Comparison of ENCODE assay signal across 7 mouse cellular contexts in genomic region chr14:54652787-54653186, GRCm38 (mm10). TPM values are rescaled to one million over a fixed set of nuclear protein-coding genes. Genes with fewer than 3 reads are reported as not detected.
DNase-seq lines count a peak whose midpoint lies in the region; ATAC-seq and TF ChIP-seq lines count a peak whose summit lies in the region.

No protein-coding gene starts in this region.

- peaks cover 9% of the 10 kb centered on the region; the same call in 1 of the 2 replicates for H3K4me1 ChIP-seq in lung, postnatal 0 days (ENCODE audit: insufficient read depth, low read depth, low read length)
- H3K4me1 ChIP-seq in embryonic facial prominence, embryonic 15.5 days: peaks cover 38% of the 10 kb centered on the region
- H3K4me1 ChIP-seq in limb, embryonic 11.5 days (ENCODE audit: control insufficient read depth, insufficient read depth, low read length): peaks cover 5% of the 10 kb centered on the region
- H3K4me1 ChIP-seq in stomach, embryonic 15.5 days: peaks cover 14% of the 10 kb centered on the region

- H3K9me3 ChIP-seq in lung, postnatal 0 days (ENCODE audit: low read length): no peaks in the 10 kb centered on the region
- H3K9me3 ChIP-seq in embryonic facial prominence, embryonic 15.5 days (replicated peaks): no peaks in the 10 kb centered on the region
- no peaks in the 10 kb centered on the region for H3K9me3 ChIP-seq in limb, embryonic 11.5 days (ENCODE audit: control insufficient read depth, low read length)
- H3K9me3 ChIP-seq in stomach, embryonic 15.5 days: no peaks in the 10 kb centered on the region

- peak overlapping the region; percentile 56 for H3K4me3 ChIP-seq in lung, postnatal 0 days (ENCODE audit: low read depth, low read length)
- H3K4me3 ChIP-seq in embryonic facial prominence, embryonic 15.5 days (replicated peaks): peak overlapping the region; percentile 66
- peak overlapping the region; percentile 77 for H3K4me3 ChIP-seq in limb, embryonic 11.5 days (ENCODE audit: low read depth, low read length)
- peak overlapping the region; percentile 65 for H3K4me3 ChIP-seq in stomach, embryonic 15.5 days (replicated peaks)

- TF ChIP-seq EP300 in lung, postnatal 0 days (IDR thresholded peaks at IDR 0.05): no peak

- no peak overlapping the region; the same call in 1 of the 2 replicates for H3K27ac ChIP-seq in lung, postnatal 0 days (ENCODE audit: low read length)
- peak overlapping the region; percentile 76; the same call in 1 of the 2 replicates for H3K27ac ChIP-seq in embryonic facial prominence, embryonic 15.5 days (replicated peaks)
- peak overlapping the region; percentile 64; the same call in 1 of the 2 replicates for H3K27ac ChIP-seq in limb, embryonic 11.5 days (replicated peaks; ENCODE audit: low read depth, low read length)
- H3K27ac ChIP-seq in stomach, embryonic 15.5 days: peak overlapping the region; percentile 80; the same call in 1 of the 2 replicates

- 0% methylated on average over 5 of the region's 7 CpGs for WGBS in lung, postnatal 0 days
- whole genome bisulfite sequencing in embryonic facial prominence, embryonic 15.5 days: under 1% methylated on average over 7 of the region's 7 CpGs
- WGBS in limb, embryonic 11.5 days: 1% methylated on average over 7 of the region's 7 CpGs
- under 1% methylated on average over 7 of the region's 7 CpGs for WGBS in stomach, embryonic 15.5 days

- no peak for TF ChIP-seq CTCF in lung, postnatal 0 days (IDR thresholded peaks at IDR 0.05)

- DNase-seq in lung, postnatal 0 days (ENCODE audit: low spot score): no peak
- no peak for DNase-seq in lung, postnatal 4 days
- DNase-seq in limb, embryonic 11.5 days (ENCODE audit: low spot score): no peak
- no peak for DNase-seq in testis, postnatal 14 days (ENCODE audit: low spot score)

- no peaks in the 10 kb centered on the region for H3K27me3 ChIP-seq in lung, postnatal 0 days (replicated peaks; ENCODE audit: insufficient read depth, low read length)
- no peaks in the 10 kb centered on the region for H3K27me3 ChIP-seq in embryonic facial prominence, embryonic 15.5 days
- H3K27me3 ChIP-seq in limb, embryonic 11.5 days (ENCODE audit: control insufficient read depth, insufficient read depth, low read length): no peaks in the 10 kb centered on the region
- H3K27me3 ChIP-seq in stomach, embryonic 15.5 days (replicated peaks): no peaks in the 10 kb centered on the region

- no peak for ATAC-seq in lung, postnatal 0 days
- no peak for ATAC-seq in embryonic facial prominence, embryonic 15.5 days (ENCODE audit: insufficient number of reproducible peaks, low FRiP score, low TSS enrichment, low read depth)
- no peak for ATAC-seq in limb, embryonic 11.5 days (ENCODE audit: insufficient number of reproducible peaks, low FRiP score, low TSS enrichment, low read depth)
- no peak for ATAC-seq in stomach, embryonic 15.5 days (ENCODE audit: insufficient read depth, low FRiP score, low read depth)
- ATAC-seq in erythroid progenitor cell, adult 5-6 weeks (replicated peaks; ENCODE audit: low FRiP score, poor library complexity, severe bottlenecking): no peak

- 0 out of 2 replicates have a peak overlapping the region, but pooled peaks have one; percentile 44 for H3K9ac ChIP-seq in lung, postnatal 0 days (replicated peaks; ENCODE audit: low read depth)
- peak overlapping the region; percentile 64 for H3K9ac ChIP-seq in embryonic facial prominence, embryonic 15.5 days
- peak overlapping the region; percentile 89 for H3K9ac ChIP-seq in limb, embryonic 11.5 days (ENCODE audit: low read length)
- peak overlapping the region; percentile 52; the same call in 1 of the 2 replicates for H3K9ac ChIP-seq in stomach, embryonic 15.5 days

- H3K36me3 ChIP-seq in lung, postnatal 0 days (ENCODE audit: insufficient read depth, low read length): peaks cover 31% of the 10 kb centered on the region
- H3K36me3 ChIP-seq in embryonic facial prominence, embryonic 15.5 days: peaks cover 64% of the 10 kb centered on the region
- H3K36me3 ChIP-seq in limb, embryonic 11.5 days (ENCODE audit: control insufficient read depth, insufficient read depth, low read length): peaks cover 29% of the 10 kb centered on the region
- H3K36me3 ChIP-seq in stomach, embryonic 15.5 days: peaks cover 49% of the 10 kb centered on the region

- peak overlapping the region; percentile 63 for H3K4me2 ChIP-seq in lung, postnatal 0 days (replicated peaks; ENCODE audit: low read depth, low read length)
- peak overlapping the region; percentile 60 for H3K4me2 ChIP-seq in embryonic facial prominence, embryonic 15.5 days (replicated peaks)
- peak overlapping the region; percentile 91 for H3K4me2 ChIP-seq in limb, embryonic 11.5 days (ENCODE audit: low read depth, severe bottlenecking)
- peak overlapping the region; percentile 60 for H3K4me2 ChIP-seq in stomach, embryonic 15.5 days

RNA-seq across cellular contexts. Expression of gene Cdh24, which starts 11.6 kb away (rescaled TPM):
- polyA plus RNA-seq in lung, postnatal 0 days (2015; fragmentation: Nextera tagmentation; extraction: Ambion mirVana): 0.32 and 0.50 TPM in 2 replicates
- 4.5 and 4.8 TPM in 2 replicates for polyA plus RNA-seq in embryonic facial prominence, embryonic 15.5 days (2015; fragmentation: Nextera tagmentation; extraction: Ambion mirVana)
- 8.6 and 10.2 TPM in 2 replicates for polyA plus RNA-seq in limb, embryonic 11.5 days (2014; fragmentation: Nextera tagmentation; extraction: Ambion mirVana)
- polyA plus RNA-seq in stomach, embryonic 15.5 days (2015; fragmentation: Nextera tagmentation; extraction: Ambion mirVana): 3.7 and 4.5 TPM in 2 replicates
- total RNA-seq in erythroid progenitor cell, adult 5-6 weeks (2015; ENCODE audit: low replicate concordance): 1.4 and 2.1 TPM in 2 replicates
- 2.8 and 14.1 TPM in 2 replicates for total RNA-seq in erythroid progenitor cell, adult 5-6 weeks (2017; ENCODE audit: low replicate concordance)

RNA-seq across cellular contexts. Expression of gene Gm17606, which starts 12.0 kb away (rescaled TPM):
- polyA plus RNA-seq in lung, postnatal 0 days (2015; fragmentation: Nextera tagmentation; extraction: Ambion mirVana): not detected in 2 replicates
- polyA plus RNA-seq in embryonic facial prominence, embryonic 15.5 days (2015; fragmentation: Nextera tagmentation; extraction: Ambion mirVana): not detected in 2 replicates
- polyA plus RNA-seq in limb, embryonic 11.5 days (2014; fragmentation: Nextera tagmentation; extraction: Ambion mirVana): not detected in 2 replicates
- polyA plus RNA-seq in stomach, embryonic 15.5 days (2015; fragmentation: Nextera tagmentation; extraction: Ambion mirVana): not detected in 2 replicates
- not detected in 2 replicates for total RNA-seq in erythroid progenitor cell, adult 5-6 weeks (2015; ENCODE audit: low replicate concordance)
- not detected in 2 replicates for total RNA-seq in erythroid progenitor cell, adult 5-6 weeks (2017; ENCODE audit: low replicate concordance)

RNA-seq across cellular contexts. Expression of gene Psmb11, which starts 31.6 kb away (rescaled TPM):
- 0.04 TPM in 1 of 2 replicates, not detected in the other for polyA plus RNA-seq in lung, postnatal 0 days (2015; fragmentation: Nextera tagmentation; extraction: Ambion mirVana)
- polyA plus RNA-seq in embryonic facial prominence, embryonic 15.5 days (2015; fragmentation: Nextera tagmentation; extraction: Ambion mirVana): 0.16 TPM in 1 of 2 replicates, not detected in the other
- polyA plus RNA-seq in limb, embryonic 11.5 days (2014; fragmentation: Nextera tagmentation; extraction: Ambion mirVana): 0.20 TPM in 1 of 2 replicates, not detected in the other
- polyA plus RNA-seq in stomach, embryonic 15.5 days (2015; fragmentation: Nextera tagmentation; extraction: Ambion mirVana): 0.03 TPM in 2 replicates
- not detected in 2 replicates for total RNA-seq in erythroid progenitor cell, adult 5-6 weeks (2015; ENCODE audit: low replicate concordance)
- total RNA-seq in erythroid progenitor cell, adult 5-6 weeks (2017; ENCODE audit: low replicate concordance): not detected in 2 replicates

RNA-seq across cellular contexts. Expression of gene 1700123O20Rik, which starts 33.2 kb away (rescaled TPM):
- 63.0 and 67.5 TPM in 2 replicates for polyA plus RNA-seq in lung, postnatal 0 days (2015; fragmentation: Nextera tagmentation; extraction: Ambion mirVana)
- polyA plus RNA-seq in embryonic facial prominence, embryonic 15.5 days (2015; fragmentation: Nextera tagmentation; extraction: Ambion mirVana): 74.2 and 75.5 TPM in 2 replicates
- 111 and 114 TPM in 2 replicates for polyA plus RNA-seq in limb, embryonic 11.5 days (2014; fragmentation: Nextera tagmentation; extraction: Ambion mirVana)
- 79.3 and 84.8 TPM in 2 replicates for polyA plus RNA-seq in stomach, embryonic 15.5 days (2015; fragmentation: Nextera tagmentation; extraction: Ambion mirVana)
- total RNA-seq in erythroid progenitor cell, adult 5-6 weeks (2015; ENCODE audit: low replicate concordance): 45.7 and 46.9 TPM in 2 replicates
- total RNA-seq in erythroid progenitor cell, adult 5-6 weeks (2017; ENCODE audit: low replicate concordance): 16.3 and 29.4 TPM in 2 replicates

RNA-seq across cellular contexts. Expression of gene Acin1, which starts 33.9 kb away (rescaled TPM):
- 74.0 and 82.5 TPM in 2 replicates for polyA plus RNA-seq in lung, postnatal 0 days (2015; fragmentation: Nextera tagmentation; extraction: Ambion mirVana)
- polyA plus RNA-seq in embryonic facial prominence, embryonic 15.5 days (2015; fragmentation: Nextera tagmentation; extraction: Ambion mirVana): 130 and 132 TPM in 2 replicates
- 141 and 160 TPM in 2 replicates for polyA plus RNA-seq in limb, embryonic 11.5 days (2014; fragmentation: Nextera tagmentation; extraction: Ambion mirVana)
- polyA plus RNA-seq in stomach, embryonic 15.5 days (2015; fragmentation: Nextera tagmentation; extraction: Ambion mirVana): 111 and 116 TPM in 2 replicates
- 153 and 270 TPM in 2 replicates for total RNA-seq in erythroid progenitor cell, adult 5-6 weeks (2015; ENCODE audit: low replicate concordance)
- 381 and 431 TPM in 2 replicates for total RNA-seq in erythroid progenitor cell, adult 5-6 weeks (2017; ENCODE audit: low replicate concordance)
